Mouse (Mus musculus) gastrocnemius, postnatal 36 days (tissue): ENCODE results near the gene Slc47a2. TPM values are rescaled to one million over a fixed set of nuclear protein-coding genes. Genes with fewer than 3 reads are reported as not detected.

Source experiments
- total RNA-seq, 2 experiments: library from RNA; stranded (reverse); gene quantifications; 2 replicates each; pipeline ENCODE4 v1.2.3; 2021

Gene Slc47a2
- total RNA-seq, 2 experiments from 2014 or later: not detected

Other genes starting within 250 kb of the Slc47a2 start
- under 1 TPM; 0.30 to 0.43 TPM for gene Tnfrsf13b, start 216.1 kb downstream of the Slc47a2 start, total RNA-seq
- gene Usp22, start 167.8 kb downstream of the Slc47a2 start, total RNA-seq: 10 to 100 TPM; 13.1 to 18.6 TPM
- gene Aldh3a1, start 135.3 kb downstream of the Slc47a2 start, total RNA-seq: under 1 TPM; 0.15 to 0.47 TPM
- gene Aldh3a2, start 75.4 kb downstream of the Slc47a2 start, total RNA-seq: 10 to 100 TPM; 12.1 to 14.4 TPM
- 10 to 100 TPM; 19.1 to 22.9 TPM for gene Slc47a1, start 35.5 kb upstream of the Slc47a2 start, total RNA-seq
- under 1 TPM; 0.07 to 0.23 TPM for gene Rnf112, start 111.3 kb upstream of the Slc47a2 start, total RNA-seq
- 10 to 100 TPM; 26.7 to 34.9 TPM for gene Mfap4, start 142.6 kb upstream of the Slc47a2 start, total RNA-seq
- 1 to 10 TPM; 2.6 to 3.8 TPM for gene Mapk7, start 151.5 kb upstream of the Slc47a2 start, total RNA-seq
- 1 to 10 TPM; 3.9 to 5.2 TPM for gene B9d1, start 162.3 kb upstream of the Slc47a2 start, total RNA-seq
- gene Epn2, start 236.8 kb upstream of the Slc47a2 start, total RNA-seq: 10 to 100 TPM; 13.9 to 20.4 TPM